In genomic region chrX:166393753-166394152, GRCm38 (mm10) we compare ENCODE assay signal across 10 mouse cellular contexts.
A peak's percentile ranks its signal among the peaks of the same experiment; 100 is the strongest.
DNase-seq lines count a peak whose midpoint lies in the region.
"Had no signal": no experiment of that assay in that cellular context is flagged by ENCODE, and none has a peak within 500 bp of the region (broad histone marks: within the 10 kb centered on the region; RNA-seq: fewer than 3 reads in every experiment).

No protein-coding gene starts in this region.

- DNase-seq in kidney, adult 9 months: peak; percentile 5
- DNase-seq in kidney, postnatal 4 days: no peak
- peak; percentile 14 for DNase-seq in retina, postnatal 1 day
- DNase-seq in retina, embryonic 14.5 days (ENCODE audit: low spot score): no peak
- peak; percentile 2 for DNase-seq in NIH3T3 (ENCODE audit: low read depth)
- DNase-seq in thymus, postnatal 36 days: peak; percentile 2 to 8
- no peak for DNase-seq in ovary, postnatal 10 days (ENCODE audit: low spot score)
- DNase-seq in right cerebral cortex, postnatal 14 days: no peak
- DNase-seq: cerebellum, adult 11 months; lung, postnatal 14 days had no signal

Comparison
In these comparisons a context has a peak if more than half of its experiments do, and no peak if none do; other contexts are left out.
1. DNase-seq: peak in kidney, adult 9 months (single experiment), retina, postnatal 1 day (single experiment), NIH3T3 (single experiment) and thymus, postnatal 36 days (2 of 2); none in kidney, postnatal 4 days (0 of 2), retina, embryonic 14.5 days (single experiment), ovary, postnatal 10 days (single experiment) and right cerebral cortex, postnatal 14 days (single experiment).